19 mouse cellular contexts compared by ENCODE assay signal in genomic region chr7:127642254-127642653, GRCm38 (mm10). TPM values are rescaled to one million over a fixed set of nuclear protein-coding genes. Genes with fewer than 3 reads are reported as not detected.
DNase-seq lines count a peak whose midpoint lies in the region; TF ChIP-seq lines count a peak whose summit lies in the region.
"Had no signal": no experiment of that assay in that cellular context is flagged by ENCODE, and none has a peak within 500 bp of the region (broad histone marks: within the 10 kb centered on the region; RNA-seq: fewer than 3 reads in every experiment).

No protein-coding gene starts in this region.

- TF ChIP-seq POLR2A in CH12.LX (IDR thresholded peaks at IDR 0.05; ENCODE audit: low read depth, low read length), result no peak
- TF ChIP-seq POLR2A in small intestine, adult 2 months (IDR thresholded peaks at IDR 0.05; ENCODE audit: low read depth, low read length), result no peak

- no peak overlapping the region for H3K27ac ChIP-seq in layer of hippocampus, adult 2 months
- no peak overlapping the region for H3K27ac ChIP-seq in CH12.LX (ENCODE audit: insufficient read depth, low read depth)
- H3K27ac ChIP-seq in small intestine, adult 2 months (ENCODE audit: insufficient read depth, low read depth, low read length), result 0 out of 2 replicates have a peak overlapping the region, but pooled peaks have one; percentile 37
- H3K27ac ChIP-seq: embryonic facial prominence, embryonic 10.5 days; embryonic facial prominence, embryonic 12.5 days; forebrain, embryonic 13.5 days; forebrain, embryonic 15.5 days had no signal

- no peak overlapping the region for H3K9ac ChIP-seq in CH12.LX (ENCODE audit: insufficient read depth, low read depth)
- H3K9ac ChIP-seq: embryonic facial prominence, embryonic 12.5 days; forebrain, embryonic 13.5 days; forebrain, embryonic 15.5 days; forebrain, postnatal 0 days had no signal

- H3K4me3 ChIP-seq in layer of hippocampus, adult 2 months, result no peak overlapping the region
- H3K4me3 ChIP-seq in CH12.LX (replicated peaks in 1 of 3; ENCODE audit: low read depth in 2 of 3, low read length in 2 of 3, poor library complexity in 1 of 3), result no peak overlapping the region
- no peak overlapping the region for H3K4me3 ChIP-seq in small intestine, adult 2 months (ENCODE audit: low read depth, low read length)
- H3K4me3 ChIP-seq: embryonic facial prominence, embryonic 10.5 days; embryonic facial prominence, embryonic 12.5 days; forebrain, embryonic 13.5 days; forebrain, embryonic 15.5 days had no signal

- no peaks in the 10 kb centered on the region for H3K4me1 ChIP-seq in CH12.LX (ENCODE audit: control insufficient read depth in 1 of 2, insufficient read depth in 2 of 2)
- peaks cover 12% of the 10 kb centered on the region; the same call in 1 of the 2 replicates for H3K4me1 ChIP-seq in small intestine, adult 2 months (ENCODE audit: control insufficient read depth, insufficient read depth, insufficient read length, low read length)

- no peaks in the 10 kb centered on the region for H3K36me3 ChIP-seq in CH12.LX (replicated peaks in 1 of 2; ENCODE audit: control insufficient read depth in 1 of 2, insufficient read depth in 1 of 2, low read length in 1 of 2)
- no peaks in the 10 kb centered on the region for H3K36me3 ChIP-seq in small intestine, adult 2 months (ENCODE audit: control insufficient read depth, insufficient read depth, low read length)
- H3K36me3 ChIP-seq: embryonic facial prominence, embryonic 10.5 days; embryonic facial prominence, embryonic 12.5 days; forebrain, embryonic 15.5 days had no signal

- peak; percentile 36 for TF ChIP-seq CTCF in layer of hippocampus, adult 2 months (conservative IDR thresholded peaks at IDR 0.05)
- no peak for TF ChIP-seq CTCF in CH12.LX (conservative IDR thresholded peaks at IDR 0.05 in 1 of 2, IDR thresholded peaks at IDR 0.05 in 1 of 2; ENCODE audit: low read depth in 2 of 2, low read length in 2 of 2)
- TF ChIP-seq CTCF in small intestine, adult 2 months (IDR thresholded peaks at IDR 0.05; ENCODE audit: extremely low read depth, insufficient read length, insufficient replicate concordance, low read depth, low read length), result no peak

- no peaks in the 10 kb centered on the region for H3K27me3 ChIP-seq in CH12.LX (replicated peaks)
- no peaks in the 10 kb centered on the region for H3K27me3 ChIP-seq in small intestine, adult 2 months (ENCODE audit: control insufficient read depth, insufficient read depth, low read length)
- H3K27me3 ChIP-seq: embryonic facial prominence, embryonic 12.5 days; forebrain, embryonic 13.5 days; forebrain, embryonic 15.5 days had no signal

- no peak for DNase-seq in layer of hippocampus, adult 2 months (ENCODE audit: low spot score in 2 of 2)
- no peak for DNase-seq in layer of hippocampus, adult 9-10 months (ENCODE audit: low spot score)
- DNase-seq in CH12.LX (ENCODE audit: extremely low read depth), result no peak
- no peak for DNase-seq in thymus, postnatal 4 days
- DNase-seq: adrenal gland, adult 8-10 months; adrenal gland, postnatal 14 days; adrenal gland, postnatal 36 days; B cell, adult 2 months; cerebellum, adult 11-12 months; cerebellum, adult 2 months; cerebellum, adult 9-10 months; cerebellum, postnatal 10 days; cerebellum, postnatal 25 days; forebrain, postnatal 0 days had no signal

- H3K9me3 ChIP-seq in CH12.LX (replicated peaks; ENCODE audit: low read length), result no peaks in the 10 kb centered on the region
- H3K9me3 ChIP-seq: embryonic facial prominence, embryonic 10.5 days; embryonic facial prominence, embryonic 12.5 days; forebrain, embryonic 13.5 days; forebrain, embryonic 15.5 days had no signal

- no peaks in the 10 kb centered on the region for H3K79me2 ChIP-seq in CH12.LX (replicated peaks; ENCODE audit: control insufficient read depth, extremely low read depth, insufficient read depth, poor library complexity, severe bottlenecking)

- in situ Hi-C loops in CH12.LX (cut with MboI; ENCODE audit: low pct_ligation_motif_present, low pct_unique_long_range_greater_than_20kb, low sequenced_read_pairs), result no loop called here

- TF ChIP-seq EP300 in CH12.LX (IDR thresholded peaks at IDR 0.05; ENCODE audit: low read length), result no peak

- H3K4me2 ChIP-seq in CH12.LX (ENCODE audit: insufficient read depth, low read depth, poor library complexity, severe bottlenecking), result no peak overlapping the region
- H3K4me2 ChIP-seq: embryonic facial prominence, embryonic 12.5 days; forebrain, embryonic 13.5 days; forebrain, embryonic 15.5 days had no signal

- 57% methylated on average over 4 of the region's 4 CpGs for WGBS in small intestine, adult 2 months

- dilution Hi-C loops in CH12.LX (cut with MboI; ENCODE audit: extremely low pct_ligation_motif_present, extremely low pct_unique_long_range_greater_than_20kb, low sequenced_read_pairs), result no loop called here

- TF ChIP-seq RAD21 in CH12.LX (IDR thresholded peaks at IDR 0.05; ENCODE audit: low read depth, low read length), result no peak

TF ChIP-seq in CH12.LX, 34 proteins besides CTCF, POLR2A, EP300 and RAD21:
- TF ChIP-seq ZNF384 (IDR thresholded peaks at IDR 0.05; ENCODE audit: low read depth, low read length), result peak; percentile 70
- TF ChIP-seq TBP (conservative IDR thresholded peaks at IDR 0.05; ENCODE audit: low read depth, low read length), result no peak
- no peak for TF ChIP-seq MXI1 (IDR thresholded peaks at IDR 0.05; ENCODE audit: low read depth, low read length)
- TF ChIP-seq NRF1 (IDR thresholded peaks at IDR 0.05; ENCODE audit: low read depth, low read length), result no peak
- no peak for TF ChIP-seq RCOR1 (conservative IDR thresholded peaks at IDR 0.05; ENCODE audit: low read depth, low read length)
- TF ChIP-seq IRF4 (IDR thresholded peaks at IDR 0.05; ENCODE audit: low read depth, low read length), result no peak
- no peak for TF ChIP-seq KAT2A (IDR thresholded peaks at IDR 0.05; ENCODE audit: insufficient replicate concordance, low read length)
- no peak for TF ChIP-seq MAZ (IDR thresholded peaks at IDR 0.05; ENCODE audit: low read depth, low read length)

RNA-seq across cellular contexts. Expression of gene Zfp629, which starts 26.7 kb away (rescaled TPM):
- 10 to 100 TPM; 21.8 to 22.5 TPM for total RNA-seq in layer of hippocampus, adult 2 months (2021)
- total RNA-seq in CH12.LX (2012; rRNA removed) (2.4 and 3.2 TPM in 2 replicates), CH12.LX (2014; rRNA removed) (0.38 and 0.59 TPM in 2 replicates)
- 0.48 and 0.94 TPM in 2 replicates for polyA plus RNA-seq in CH12.LX (2012; ENCODE audit: insufficient read length, low read depth)
- polyA plus RNA-seq in small intestine, adult 2 months (2012; rRNA removed), result 4.4 and 5.5 TPM in 2 replicates

RNA-seq across cellular contexts. Expression of gene Rnf40, which starts 53.7 kb away (rescaled TPM):
- total RNA-seq in layer of hippocampus, adult 2 months (2021), result 10 to 100 TPM; 69.5 to 72.8 TPM
- total RNA-seq in CH12.LX (2012; rRNA removed) (48.6 and 50.9 TPM in 2 replicates), CH12.LX (2014; rRNA removed) (39.3 and 40.6 TPM in 2 replicates)
- polyA plus RNA-seq in CH12.LX (2012; ENCODE audit: insufficient read length, low read depth), result 73.0 and 95.2 TPM in 2 replicates
- polyA plus RNA-seq in small intestine, adult 2 months (2012; rRNA removed), result 10.6 and 20.6 TPM in 2 replicates

RNA-seq across cellular contexts. Expression of gene Ccdc189, which starts 53.9 kb away (rescaled TPM):
- 10 to 100 TPM; 11.5 to 12.9 TPM for total RNA-seq in layer of hippocampus, adult 2 months (2021)
- total RNA-seq in CH12.LX (2012; rRNA removed) (2.2 and 2.9 TPM in 2 replicates), CH12.LX (2014; rRNA removed) (2.2 and 2.9 TPM in 2 replicates)
- 2.0 and 2.1 TPM in 2 replicates for polyA plus RNA-seq in CH12.LX (2012; ENCODE audit: insufficient read length, low read depth)
- polyA plus RNA-seq in small intestine, adult 2 months (2012; rRNA removed), result 1.5 TPM in 2 replicates

Comparison
In these comparisons a context has a peak if more than half of its experiments do, and no peak if none do; other contexts are left out.
1. RNA of gene Zfp629, which starts 26.7 kb away (total RNA-seq): 21.8 to 22.5 TPM in layer of hippocampus, adult 2 months; 0.38 to 3.2 TPM in CH12.LX; every median in the first group is over 4 times any median in the second.